Mouse (Mus musculus) heart, adult 10 weeks (tissue): ENCODE results near the gene Commd7. TPM values are rescaled to one million over a fixed set of nuclear protein-coding genes. Genes with fewer than 3 reads are reported as not detected.

Experiments used
- polyA plus RNA-seq: library from polyadenylated mRNA; stranded (reverse); fragments of 350-450 nt; fragmentation: Illumina TruSeq; extraction: RNeasy Lipid Tissue Mini Kit (QIAGEN cat#74804); gene quantifications from one replicate; pipeline ENCODE4 v1.2.3, GENCODE M21; 2014; ENCODE audit warnings: low read depth, low replicate concordance

Gene Commd7
- polyA plus RNA-seq, result 15.9 TPM

DNA sequence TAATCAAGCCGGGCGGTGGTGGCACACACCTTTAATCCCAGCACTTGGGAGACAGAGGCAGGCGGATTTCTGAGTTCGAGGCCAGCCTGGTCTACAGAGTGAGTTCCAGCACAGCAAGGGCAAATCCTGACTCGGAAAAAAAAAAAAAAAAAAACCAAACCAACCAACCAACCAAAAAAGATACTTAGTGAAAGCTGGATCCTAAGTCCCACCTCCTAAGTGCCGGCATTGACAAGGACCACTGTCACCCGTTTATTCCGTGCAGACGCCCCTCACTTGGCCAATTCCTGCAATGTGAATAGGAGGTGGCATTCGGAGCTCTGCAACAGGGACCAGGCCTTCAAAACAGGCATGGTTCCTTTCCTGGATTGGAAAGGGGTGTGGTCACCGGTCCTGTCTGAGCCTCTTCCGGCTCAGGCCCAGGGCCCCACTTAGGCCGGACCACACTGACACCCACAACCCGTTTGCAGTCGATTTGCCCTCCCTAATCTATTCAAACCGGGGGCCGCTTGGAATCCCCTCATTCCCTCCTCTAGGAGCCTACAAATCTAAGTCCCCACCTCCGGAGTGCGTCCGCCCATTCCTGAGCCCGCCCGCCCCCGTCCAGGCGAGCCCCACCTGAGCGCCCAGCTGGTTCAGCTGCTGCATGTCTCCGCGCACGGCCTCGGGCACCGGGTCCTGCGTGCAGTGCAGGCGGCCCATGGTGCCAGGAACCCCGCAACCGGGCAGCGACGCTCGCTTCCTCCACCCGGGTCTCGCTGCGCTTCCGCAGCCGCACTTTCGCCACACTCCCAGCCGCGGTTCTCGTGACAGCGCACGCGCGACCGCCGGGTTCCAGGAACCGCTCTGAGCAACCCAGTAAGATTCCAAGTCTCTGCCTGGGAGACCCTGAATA lies at the start of gene Commd7:
Gene Commd7, minus strand, starts transcription at position 806 of the 895 bp plus-strand sequence.

DNA sequence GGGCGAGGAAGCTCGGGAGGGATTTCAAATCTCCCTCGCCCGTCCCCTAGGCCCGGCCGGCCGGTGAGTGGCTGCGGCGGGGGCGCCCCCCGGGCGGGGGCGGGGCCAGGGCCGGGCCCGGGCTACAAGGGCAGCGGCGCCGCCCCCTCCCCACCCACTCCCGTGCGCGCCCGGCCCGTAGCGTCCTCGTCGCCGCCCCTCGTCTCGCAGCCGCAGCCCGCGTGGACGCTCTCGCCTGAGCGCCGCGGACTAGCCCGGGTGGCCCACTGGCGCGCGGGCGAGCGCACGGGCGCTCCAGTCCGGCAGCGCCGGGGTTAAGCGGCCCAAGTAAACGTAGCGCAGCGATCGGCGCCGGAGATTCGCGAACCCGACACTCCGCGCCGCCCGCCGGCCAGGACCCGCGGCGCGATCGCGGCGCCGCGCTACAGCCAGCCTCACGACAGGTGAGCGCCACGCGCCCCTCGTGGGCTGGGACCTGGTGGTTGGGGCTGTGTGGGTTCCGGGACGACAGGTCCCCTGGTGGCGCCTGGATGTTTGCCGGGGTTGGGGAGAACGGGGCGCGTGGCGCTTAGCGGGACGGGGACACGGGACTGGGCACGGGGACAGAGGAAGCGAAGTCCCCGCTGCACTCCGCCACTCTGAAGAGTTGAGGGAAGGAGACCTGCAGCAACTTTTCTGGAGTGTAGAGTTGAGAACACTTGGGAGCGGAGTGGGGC lies 16.9 kb upstream of the Commd7 start, which contains the start of gene Dnmt3b:
Gene Dnmt3b, plus strand, starts transcription at position 153 of the 716 bp plus-strand sequence.

Other genes starting within 250 kb of the Commd7 start
- gene 4930404H24Rik, start 140.0 kb downstream of the Commd7 start, polyA plus RNA-seq, result not detected
- 2.1 TPM for gene Nol4l, start 102.8 kb downstream of the Commd7 start, polyA plus RNA-seq
- gene Dnmt3b, start 16.7 kb upstream of the Commd7 start, polyA plus RNA-seq, result 0.92 TPM
- not detected for gene Dnmt3c, start 63.9 kb upstream of the Commd7 start, polyA plus RNA-seq
- 51.7 TPM for gene Mapre1, start 108.5 kb upstream of the Commd7 start, polyA plus RNA-seq
- not detected for gene Efcab8, start 147.2 kb upstream of the Commd7 start, polyA plus RNA-seq
- not detected for gene Sun5, start 238.3 kb upstream of the Commd7 start, polyA plus RNA-seq
- gene Bpifb2, start 242.3 kb upstream of the Commd7 start, polyA plus RNA-seq, result not detected